Mouse (Mus musculus): ENCODE measurements around the gene Prm3. TPM values are rescaled to one million over a fixed set of nuclear protein-coding genes. Genes with fewer than 3 reads are reported as not detected.

Prm3 gene
- polyA plus RNA-seq, 2 experiments = not detected

- 0% methylated on average over 12 of the region's 55 CpGs for WGBS
- H3K4me3 ChIP-seq (replicated peaks; ENCODE audit: low read length) = peak overlapping the region; percentile 84
- peaks cover 39% of the 10 kb centered on the region for H3K4me1 ChIP-seq (ENCODE audit: control insufficient read depth, insufficient read depth, low read length)
- peak; percentile 81 for ATAC-seq (ENCODE audit: low FRiP score, low read depth)
- H3K9ac ChIP-seq (ENCODE audit: low read depth, low read length, severe bottlenecking) = peak overlapping the region; percentile 82
- DNase-seq (ENCODE audit: low spot score) = peak; percentile 93
- peak overlapping the region; percentile 96 for H3K27ac ChIP-seq (replicated peaks; ENCODE audit: low read depth, low read length)
- no peaks in the 10 kb centered on the region for H3K9me3 ChIP-seq (ENCODE audit: control insufficient read depth, low read length)
- H3K27me3 ChIP-seq (ENCODE audit: control insufficient read depth, insufficient read depth, low read length) = no peaks in the 10 kb centered on the region
- H3K36me3 ChIP-seq (ENCODE audit: control insufficient read depth, insufficient read depth, low read length) = peaks cover 12% of the 10 kb centered on the region
- peak; percentile 81; the same call in 1 of the 2 replicates for TF ChIP-seq POLR2A (IDR thresholded peaks at IDR 0.05; ENCODE audit: borderline replicate concordance, extremely low read depth, insufficient read depth, insufficient read length)
- peak overlapping the region; percentile 89 for H3K4me2 ChIP-seq (replicated peaks; ENCODE audit: low read depth, low read length, severe bottlenecking)
Measured at GRCm38 (mm10) chr16:10784793-10785370, 5.8 kb downstream of the Prm3 start.

GRCm38 (mm10) chr16:10783883-10784792, 6.6 kb downstream of the Prm3 start:
- H3K9ac ChIP-seq (ENCODE audit: low read depth, low read length, severe bottlenecking) = peak overlapping the region; percentile 82
- peaks cover 39% of the 10 kb centered on the region for H3K4me1 ChIP-seq (ENCODE audit: control insufficient read depth, insufficient read depth, low read length)
- no peak for TF ChIP-seq POLR2A (IDR thresholded peaks at IDR 0.05; ENCODE audit: borderline replicate concordance, extremely low read depth, insufficient read depth, insufficient read length)
- peak overlapping the region; percentile 89 for H3K4me2 ChIP-seq (replicated peaks; ENCODE audit: low read depth, low read length, severe bottlenecking)
- no peaks in the 10 kb centered on the region for H3K9me3 ChIP-seq (ENCODE audit: control insufficient read depth, low read length)
- H3K36me3 ChIP-seq (ENCODE audit: control insufficient read depth, insufficient read depth, low read length) = peaks cover 12% of the 10 kb centered on the region
- H3K27ac ChIP-seq (replicated peaks; ENCODE audit: low read depth, low read length) = peak overlapping the region; percentile 96
- WGBS = 3% methylated on average over 71 of the region's 81 CpGs
- ATAC-seq (ENCODE audit: low FRiP score, low read depth) (no peak), DNase-seq (ENCODE audit: low spot score) (peak; percentile 40)
- peak overlapping the region; percentile 84 for H3K4me3 ChIP-seq (replicated peaks; ENCODE audit: low read length)
- no peaks in the 10 kb centered on the region for H3K27me3 ChIP-seq (ENCODE audit: control insufficient read depth, insufficient read depth, low read length)

GRCm38 (mm10) chr16:10783451-10783850, 7.3 kb downstream of the Prm3 start:
- peaks cover 12% of the 10 kb centered on the region for H3K36me3 ChIP-seq (ENCODE audit: control insufficient read depth, insufficient read depth, low read length)
- H3K9me3 ChIP-seq (ENCODE audit: control insufficient read depth, low read length) = no peaks in the 10 kb centered on the region
- no peaks in the 10 kb centered on the region for H3K27me3 ChIP-seq (ENCODE audit: control insufficient read depth, insufficient read depth, low read length)
- H3K4me2 ChIP-seq (replicated peaks; ENCODE audit: low read depth, low read length, severe bottlenecking) = peak overlapping the region; percentile 89
- TF ChIP-seq POLR2A (IDR thresholded peaks at IDR 0.05; ENCODE audit: borderline replicate concordance, extremely low read depth, insufficient read depth, insufficient read length) = no peak
- H3K4me1 ChIP-seq (ENCODE audit: control insufficient read depth, insufficient read depth, low read length) = peaks cover 39% of the 10 kb centered on the region
- no peak overlapping the region for H3K27ac ChIP-seq (replicated peaks; ENCODE audit: low read depth, low read length)
- H3K4me3 ChIP-seq (replicated peaks; ENCODE audit: low read length) = peak overlapping the region; percentile 84
- 47% methylated on average over 8 of the region's 8 CpGs for WGBS
- DNase-seq (ENCODE audit: low spot score) = no peak
- no peak for ATAC-seq (ENCODE audit: low FRiP score, low read depth)
- no peak overlapping the region; the same call in 1 of the 2 replicates for H3K9ac ChIP-seq (ENCODE audit: low read depth, low read length, severe bottlenecking)

- H3K27ac ChIP-seq (replicated peaks; ENCODE audit: low read depth, low read length) = peak overlapping the region; percentile 72; the same call in 1 of the 2 replicates
- H3K36me3 ChIP-seq (ENCODE audit: control insufficient read depth, insufficient read depth, low read length) = peaks cover 12% of the 10 kb centered on the region
- no peaks in the 10 kb centered on the region for H3K27me3 ChIP-seq (ENCODE audit: control insufficient read depth, insufficient read depth, low read length)
- peaks cover 39% of the 10 kb centered on the region for H3K4me1 ChIP-seq (ENCODE audit: control insufficient read depth, insufficient read depth, low read length)
- H3K9ac ChIP-seq (ENCODE audit: low read depth, low read length, severe bottlenecking) = no peak overlapping the region; the same call in 1 of the 2 replicates
- DNase-seq (ENCODE audit: low spot score) (no peak), ATAC-seq (ENCODE audit: low FRiP score, low read depth) (no peak)
- WGBS = 24% methylated on average over 1 of the region's 1 CpGs
- H3K9me3 ChIP-seq (ENCODE audit: control insufficient read depth, low read length) = no peaks in the 10 kb centered on the region
- peak overlapping the region; percentile 89 for H3K4me2 ChIP-seq (replicated peaks; ENCODE audit: low read depth, low read length, severe bottlenecking)
- no peak for TF ChIP-seq POLR2A (IDR thresholded peaks at IDR 0.05; ENCODE audit: borderline replicate concordance, extremely low read depth, insufficient read depth, insufficient read length)
- H3K4me3 ChIP-seq (replicated peaks; ENCODE audit: low read length) = peak overlapping the region; percentile 84
Measured at GRCm38 (mm10) chr16:10783152-10783434, 7.6 kb downstream of the Prm3 start.

- Histone ChIP-seq H3K4me3 (replicated peaks; ENCODE audit: low read length) (peak overlapping the region; percentile 84), H3K9ac (ENCODE audit: low read depth, low read length, severe bottlenecking) (no peak overlapping the region; the same call in 1 of the 2 replicates), H3K9me3 (ENCODE audit: control insufficient read depth, low read length) (no peaks in the 10 kb centered on the region), H3K4me1 (ENCODE audit: control insufficient read depth, insufficient read depth, low read length) (peaks cover 39% of the 10 kb centered on the region), H3K36me3 (ENCODE audit: control insufficient read depth, insufficient read depth, low read length) (peaks cover 12% of the 10 kb centered on the region), H3K4me2 (replicated peaks; ENCODE audit: low read depth, low read length, severe bottlenecking) (peak overlapping the region; percentile 89), H3K27me3 (ENCODE audit: control insufficient read depth, insufficient read depth, low read length) (no peaks in the 10 kb centered on the region), H3K27ac (replicated peaks; ENCODE audit: low read depth, low read length) (peak overlapping the region; percentile 72)
- TF ChIP-seq POLR2A (IDR thresholded peaks at IDR 0.05; ENCODE audit: borderline replicate concordance, extremely low read depth, insufficient read depth, insufficient read length) = no peak
- ATAC-seq (ENCODE audit: low FRiP score, low read depth) (no peak), DNase-seq (ENCODE audit: low spot score) (no peak)
- WGBS = 35% methylated on average over 6 of the region's 6 CpGs
Measured at GRCm38 (mm10) chr16:10782377-10783151, 8.2 kb downstream of the Prm3 start.

Measured in limb, embryonic 14.5 days (tissue).